Mouse (Mus musculus) brown adipose tissue, adult 24 weeks (tissue): ENCODE data around the gene Prdm11. TPM values are rescaled to one million over a fixed set of nuclear protein-coding genes. Genes with fewer than 3 reads are reported as not detected.

Experiments
- H3K27ac ChIP-seq: fragments of 200-500 bp; replicated peaks from 2 replicates; pipeline ENCODE4 v1.5.1; 2012; ENCODE audit warnings: low read depth, mild to moderate bottlenecking, low read length
- H3K4me1 ChIP-seq: fragments of 200-500 bp; 2 replicates; pipeline ENCODE4 v1.6.1; 2012; ENCODE audit warnings: low read length, mixed read lengths; ENCODE audit not compliant: control insufficient read depth, insufficient read depth, insufficient read length
- H3K4me3 ChIP-seq: fragments of 200-500 bp; 2 replicates; pipeline ENCODE4 v1.5.1; 2012; ENCODE audit warnings: low read depth, mild to moderate bottlenecking, low read length, moderate library complexity; ENCODE audit not compliant: insufficient read depth
- polyA plus RNA-seq: library from polyadenylated mRNA; stranded (reverse); fragments of >200 nt; gene quantifications from 2 replicates; pipeline ENCODE4 v1.2.4, GENCODE M21; 2012; ENCODE audit not compliant: missing spikeins, insufficient read depth, insufficient read length

Gene Prdm11
- polyA plus RNA-seq, 1 experiment, result 1.3 TPM

GRCm38 (mm10) chr2:93032049-93032448 is 13.9 kb downstream of the Prdm11 start:
- H3K4me1 ChIP-seq, result peaks cover 33% of the 10 kb centered on the region
- peak overlapping the region; percentile 76 for H3K27ac ChIP-seq
- H3K4me3 ChIP-seq, result no peak overlapping the region

- H3K27ac ChIP-seq, result no peak overlapping the region
- no peak overlapping the region for H3K4me3 ChIP-seq
- peaks cover 30% of the 10 kb centered on the region for H3K4me1 ChIP-seq
These were observed 14.9 kb downstream of the Prdm11 start for GRCm38 (mm10) chr2:93031021-93031420.

DNA sequence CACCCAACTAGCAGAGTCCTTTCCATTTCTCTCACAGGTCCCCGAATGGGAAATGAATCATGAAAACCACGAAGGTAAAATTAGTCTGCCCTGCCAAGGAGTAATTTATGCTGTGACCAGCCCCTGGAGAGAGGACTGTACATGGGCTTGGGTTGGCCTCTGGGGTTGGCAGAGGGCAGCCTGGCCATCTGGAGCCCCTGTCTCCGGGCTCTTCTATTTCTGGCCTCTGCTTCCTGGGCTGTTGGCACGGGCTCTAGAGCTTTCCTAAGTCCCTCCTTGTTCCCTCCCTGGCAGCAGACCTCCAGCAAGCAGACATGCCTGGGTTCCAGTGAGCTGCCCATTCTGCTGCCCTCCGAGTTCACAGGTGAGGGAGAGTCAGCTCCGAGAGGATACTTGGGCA is 15.9 kb downstream of the Prdm11 start:
- Histone ChIP-seq H3K4me3 (no peak overlapping the region), H3K4me1 (peaks cover 22% of the 10 kb centered on the region), H3K27ac (no peak overlapping the region)

- H3K4me1 ChIP-seq, result peaks cover 18% of the 10 kb centered on the region
These were observed 16.5 kb downstream of the Prdm11 start for GRCm38 (mm10) chr2:93029267-93030060.

GRCm38 (mm10) chr2:93028865-93029264 is 17.1 kb downstream of the Prdm11 start:
- Histone ChIP-seq H3K27ac (no peak overlapping the region), H3K4me1 (peaks cover 18% of the 10 kb centered on the region)

More at GRCm38 (mm10) chr2:93029267-93030060, 16.5 kb downstream of the Prdm11 start:
- Histone ChIP-seq H3K27ac (no peak overlapping the region), H3K4me3 (no peak overlapping the region)

DNA sequence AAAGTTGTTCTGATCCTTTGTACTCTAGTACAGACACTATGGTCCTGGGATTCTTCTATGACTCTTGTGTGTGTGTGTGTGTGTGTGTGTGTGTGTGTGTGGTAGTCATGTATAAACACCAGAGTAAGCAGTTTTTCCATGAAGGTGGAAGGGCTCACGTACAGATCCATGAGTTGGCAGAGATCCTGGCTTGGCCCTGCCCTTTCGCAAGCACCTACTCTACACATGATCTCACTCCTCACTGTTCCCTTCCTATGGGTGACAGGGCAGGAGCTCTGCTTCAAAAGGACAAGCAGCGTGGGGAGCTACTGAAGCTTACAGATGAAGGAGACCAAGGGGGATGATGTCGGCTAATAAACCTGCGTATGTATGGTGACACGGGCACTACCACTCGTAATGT is 18.3 kb downstream of the Prdm11 start:
- H3K27ac ChIP-seq, result no peak overlapping the region
- H3K4me1 ChIP-seq, result peaks cover 18% of the 10 kb centered on the region
- no peak overlapping the region for H3K4me3 ChIP-seq

More at GRCm38 (mm10) chr2:93028865-93029264, 17.1 kb downstream of the Prdm11 start:
- H3K4me3 ChIP-seq, result no peak overlapping the region

GRCm38 (mm10) chr2:93024431-93024830 is 21.5 kb downstream of the Prdm11 start:
- Histone ChIP-seq H3K4me3 (no peak overlapping the region), H3K27ac (no peak overlapping the region)

DNA sequence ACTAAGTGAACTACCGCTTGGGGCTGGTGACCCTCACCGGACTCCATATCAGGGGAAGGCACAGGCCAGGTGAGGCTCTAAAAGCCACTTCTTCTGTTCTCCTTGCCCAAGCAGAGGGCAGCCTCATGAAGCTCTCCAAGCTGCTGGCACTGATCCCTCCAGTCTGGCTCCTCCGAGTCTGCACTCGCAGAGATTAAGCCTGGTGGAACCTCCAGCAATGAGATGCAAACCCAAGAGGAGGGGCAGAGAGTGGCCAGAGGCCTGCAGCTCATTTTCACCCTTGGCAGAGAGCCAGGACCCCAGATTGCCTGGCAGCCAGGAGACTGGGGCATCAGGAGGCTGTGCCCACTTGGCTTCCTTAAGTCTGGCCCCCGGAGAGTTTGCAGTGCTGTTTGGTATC is 27.1 kb downstream of the Prdm11 start:
- Histone ChIP-seq H3K4me1 (peaks cover 9% of the 10 kb centered on the region), H3K4me3 (no peak overlapping the region), H3K27ac (no peak overlapping the region)

More at GRCm38 (mm10) chr2:93024431-93024830, 21.5 kb downstream of the Prdm11 start:
- peaks cover 4% of the 10 kb centered on the region; the same call in 1 of the 2 replicates for H3K4me1 ChIP-seq

DNA sequence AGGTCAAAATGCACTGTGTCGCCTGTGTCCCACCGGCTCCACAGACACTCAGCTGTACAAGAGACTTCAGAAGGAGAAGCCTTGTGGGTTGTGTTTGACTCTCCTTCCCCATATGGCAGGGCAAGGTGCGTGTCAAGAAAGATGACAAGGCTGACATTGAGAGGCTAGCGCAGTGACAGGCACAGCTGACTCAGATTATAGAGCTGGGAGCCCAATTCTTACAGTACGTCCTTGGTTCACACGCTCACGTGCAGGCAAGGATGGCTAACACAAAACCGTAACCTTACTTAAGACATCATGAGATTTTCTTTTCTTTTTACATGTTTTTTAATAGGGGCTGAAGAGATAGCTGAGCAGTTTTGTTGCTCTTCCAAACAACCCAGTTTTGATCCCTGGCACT is 28.8 kb downstream of the Prdm11 start:
- Histone ChIP-seq H3K27ac (no peak overlapping the region), H3K4me3 (no peak overlapping the region), H3K4me1 (peaks cover 9% of the 10 kb centered on the region)

GRCm38 (mm10) chr2:93015041-93015440 is 30.9 kb downstream of the Prdm11 start:
- peak overlapping the region; percentile 47 for H3K4me3 ChIP-seq
- no peak overlapping the region for H3K27ac ChIP-seq
- H3K4me1 ChIP-seq, result peaks cover 9% of the 10 kb centered on the region

DNA sequence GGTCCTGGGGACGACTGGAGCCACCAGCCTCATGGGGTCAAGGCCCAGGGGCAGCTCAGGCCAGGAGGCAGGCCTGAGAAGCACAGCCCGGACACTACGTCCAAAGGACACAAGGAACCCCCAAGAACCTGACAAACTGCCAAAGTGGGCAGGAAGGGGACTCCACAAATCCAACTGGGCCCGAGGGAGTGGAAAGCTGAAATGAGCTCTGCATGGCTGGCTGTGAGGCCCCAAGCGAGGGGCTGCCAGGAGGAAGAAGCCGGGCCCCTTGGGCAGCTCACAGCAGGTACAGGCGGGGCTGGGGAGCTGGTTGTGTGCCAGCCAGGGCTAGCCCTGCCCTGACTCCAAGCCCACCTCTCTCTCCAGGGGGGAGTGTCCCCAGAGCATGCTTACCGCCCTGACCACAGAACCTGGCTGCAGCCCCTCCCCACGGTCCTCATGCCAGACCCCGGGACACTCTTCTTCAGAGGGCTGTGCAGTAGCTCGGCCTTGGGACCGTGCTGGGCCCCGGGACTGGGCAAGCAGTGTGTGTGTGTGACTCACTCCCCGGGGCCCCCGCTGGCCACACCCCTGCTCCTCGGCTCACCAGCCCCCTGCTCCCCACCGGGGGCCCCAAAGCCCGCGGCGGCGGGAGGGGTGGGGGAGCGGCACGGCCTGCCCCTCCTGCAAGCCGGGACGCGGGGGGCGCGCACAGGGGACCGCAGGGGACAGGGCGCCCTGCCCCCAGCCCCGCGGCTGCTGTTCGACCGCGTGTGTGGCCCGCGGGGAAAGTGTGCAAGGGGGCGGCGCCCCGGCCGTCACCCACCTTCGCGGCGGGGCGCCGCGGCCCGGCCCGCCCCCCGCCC is 31.7 kb downstream of the Prdm11 start:
- no peak overlapping the region for H3K27ac ChIP-seq

DNA sequence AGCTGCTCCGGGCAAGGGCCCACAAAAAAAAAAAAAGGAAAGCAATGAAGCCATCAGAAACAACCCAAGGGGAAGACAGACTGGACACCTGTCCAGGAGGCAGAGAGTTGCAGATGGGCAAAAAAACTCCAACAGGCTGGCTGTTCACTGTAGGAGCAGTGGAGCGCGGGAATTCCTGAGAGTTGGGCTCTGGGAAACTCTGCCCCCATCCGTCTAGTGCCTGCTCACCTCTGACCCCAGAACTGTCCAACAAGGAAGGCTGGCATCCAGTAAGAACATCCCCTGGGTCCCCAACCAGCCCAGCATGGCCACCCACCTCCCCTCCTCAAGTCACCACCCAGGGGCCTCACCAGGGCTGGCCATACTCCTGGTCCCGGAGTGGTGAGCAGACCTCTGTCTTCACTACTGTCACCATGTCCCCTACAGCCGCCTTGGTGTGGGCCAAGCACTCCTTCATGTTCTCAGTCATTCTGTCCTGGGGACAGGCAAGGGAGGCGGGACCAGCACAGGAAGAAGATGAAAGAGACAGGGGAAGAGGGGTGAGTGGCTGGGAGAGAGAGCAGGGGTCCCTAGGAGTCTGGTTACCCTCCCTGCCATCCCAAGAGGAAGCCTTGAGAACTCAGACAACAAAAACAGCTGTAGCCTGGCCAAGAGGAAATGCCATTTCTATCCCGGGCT is 32.4 kb downstream of the Prdm11 start:
- peaks cover 9% of the 10 kb centered on the region for H3K4me1 ChIP-seq
- no peak overlapping the region for H3K27ac ChIP-seq
- H3K4me3 ChIP-seq, result no peak overlapping the region

More for the DNA sequence above, 31.7 kb downstream of the Prdm11 start:
- peak overlapping the region; percentile 3; the same call in 1 of the 2 replicates for H3K4me3 ChIP-seq
- peaks cover 9% of the 10 kb centered on the region for H3K4me1 ChIP-seq

DNA sequence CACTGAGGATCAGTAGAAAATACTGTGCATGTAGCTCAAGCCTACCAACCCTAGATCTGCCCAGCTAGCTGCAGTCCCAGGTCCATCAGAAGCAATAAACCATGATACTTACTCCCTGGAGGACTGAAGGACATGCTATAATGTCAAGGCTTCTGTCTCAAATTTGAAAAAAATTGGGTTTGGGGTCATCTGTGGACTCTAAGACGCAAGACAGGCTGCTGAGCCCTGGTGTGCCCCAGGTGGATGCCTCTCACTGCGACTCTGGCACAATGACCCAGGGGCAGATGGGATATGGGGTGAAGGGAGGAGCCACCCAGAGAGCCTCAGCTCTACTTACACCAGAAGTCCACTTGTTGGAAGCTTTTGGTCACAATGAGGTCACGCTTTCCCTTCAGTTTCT is 33.0 kb downstream of the Prdm11 start:
- H3K27ac ChIP-seq, result no peak overlapping the region
- peaks cover 9% of the 10 kb centered on the region for H3K4me1 ChIP-seq
- H3K4me3 ChIP-seq, result no peak overlapping the region

- Histone ChIP-seq H3K4me3 (no peak overlapping the region), H3K4me1 (peaks cover 9% of the 10 kb centered on the region), H3K27ac (no peak overlapping the region)
These were observed 34.0 kb downstream of the Prdm11 start for GRCm38 (mm10) chr2:93011933-93012332.

DNA sequence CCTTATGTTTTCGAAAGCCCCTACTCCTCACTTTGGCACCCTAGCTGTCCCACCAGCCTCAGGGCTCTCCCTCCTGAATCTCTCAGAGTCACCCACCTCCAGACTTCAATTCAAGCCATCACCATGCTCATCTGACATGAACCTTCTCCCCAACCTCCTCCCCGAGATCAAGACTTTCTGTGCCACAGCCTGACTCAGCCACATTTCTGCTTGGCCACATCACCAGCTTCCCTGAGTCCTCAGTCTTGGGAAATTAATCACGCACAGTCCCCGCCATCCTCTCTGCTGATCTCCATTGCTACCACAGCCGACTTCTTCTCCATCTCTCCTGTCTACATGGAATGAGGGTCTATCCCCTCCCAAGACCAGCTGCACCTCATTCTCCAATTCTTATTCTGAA is 34.5 kb downstream of the Prdm11 start:
- Histone ChIP-seq H3K27ac (no peak overlapping the region), H3K4me1 (peaks cover 9% of the 10 kb centered on the region), H3K4me3 (no peak overlapping the region)
